Mouse (Mus musculus): ENCODE results near the gene Hap1. TPM values are rescaled to one million over a fixed set of nuclear protein-coding genes. Genes with fewer than 3 reads are reported as not detected.
A peak's percentile ranks its signal among the peaks of the same experiment; 100 is the strongest.

Hap1 gene
- polyA plus RNA-seq, 1 experiment from 2014 or later, result 6.3 TPM

- Histone ChIP-seq H3K4me3 (ENCODE audit: low read length) (no peak overlapping the region), H3K27ac (ENCODE audit: low read depth, low read length) (no peak overlapping the region), H3K4me2 (replicated peaks; ENCODE audit: low read depth, low read length) (no peak overlapping the region), H3K4me1 (ENCODE audit: control insufficient read depth, insufficient read depth, low read length) (peaks cover 25% of the 10 kb centered on the region), H3K9ac (ENCODE audit: low read depth, low read length) (no peak overlapping the region), H3K9me3 (ENCODE audit: control insufficient read depth, low read length) (no peaks in the 10 kb centered on the region), H3K36me3 (ENCODE audit: control insufficient read depth, insufficient read depth, low read length) (no peaks in the 10 kb centered on the region), H3K27me3 (ENCODE audit: control insufficient read depth, insufficient read depth, low read length) (no peaks in the 10 kb centered on the region)
- no peak for ATAC-seq (ENCODE audit: low FRiP score, low TSS enrichment)
- WGBS, result 90% methylated on average over 7 of the region's 7 CpGs
Measured at GRCm38 (mm10) chr11:100398517-100398916, 42.6 kb upstream of the Hap1 start.

- no peaks in the 10 kb centered on the region for H3K27me3 ChIP-seq (ENCODE audit: control insufficient read depth, insufficient read depth, low read length)
- peaks cover 23% of the 10 kb centered on the region for H3K4me1 ChIP-seq (ENCODE audit: control insufficient read depth, insufficient read depth, low read length)
- no peaks in the 10 kb centered on the region for H3K9me3 ChIP-seq (ENCODE audit: control insufficient read depth, low read length)
- WGBS, result under 1% methylated on average over 37 of the region's 37 CpGs
- peak; percentile 98 for ATAC-seq (ENCODE audit: low FRiP score, low TSS enrichment)
- H3K9ac ChIP-seq (ENCODE audit: low read depth, low read length), result peak within 1 kb of the TSS; percentile 77
- peak within 1 kb of the TSS; percentile 81 for H3K4me2 ChIP-seq (replicated peaks; ENCODE audit: low read depth, low read length)
- H3K36me3 ChIP-seq (ENCODE audit: control insufficient read depth, insufficient read depth, low read length), result no peaks in the 10 kb centered on the region
- H3K4me3 ChIP-seq (ENCODE audit: low read length), result peak within 1 kb of the TSS; percentile 84
- H3K27ac ChIP-seq (ENCODE audit: low read depth, low read length), result peak within 1 kb of the TSS; percentile 88
Measured at GRCm38 (mm10) chr11:100397600-100398389, 41.9 kb upstream of the Hap1 start, which contains the start of gene Jup. Jup (minus strand) TSS chr11:100397763.

- Histone ChIP-seq H3K9me3 (ENCODE audit: control insufficient read depth, low read length) (no peaks in the 10 kb centered on the region), H3K36me3 (ENCODE audit: control insufficient read depth, insufficient read depth, low read length) (no peaks in the 10 kb centered on the region), H3K9ac (ENCODE audit: low read depth, low read length) (peak overlapping the region; percentile 77), H3K4me1 (ENCODE audit: control insufficient read depth, insufficient read depth, low read length) (peaks cover 18% of the 10 kb centered on the region), H3K4me2 (replicated peaks; ENCODE audit: low read depth, low read length) (peak overlapping the region; percentile 81), H3K27me3 (ENCODE audit: control insufficient read depth, insufficient read depth, low read length) (no peaks in the 10 kb centered on the region), H3K27ac (ENCODE audit: low read depth, low read length) (peak overlapping the region; percentile 88), H3K4me3 (ENCODE audit: low read length) (peak overlapping the region; percentile 84)
- ATAC-seq (ENCODE audit: low FRiP score, low TSS enrichment), result peak; percentile 26
- 1% methylated on average over 41 of the region's 42 CpGs for WGBS
Measured at GRCm38 (mm10) chr11:100396886-100397599, 41.1 kb upstream of the Hap1 start.

- H3K9me3 ChIP-seq (ENCODE audit: control insufficient read depth, low read length), result no peaks in the 10 kb centered on the region
- peak overlapping the region; percentile 84 for H3K4me3 ChIP-seq (ENCODE audit: low read length)
- H3K36me3 ChIP-seq (ENCODE audit: control insufficient read depth, insufficient read depth, low read length), result no peaks in the 10 kb centered on the region
- H3K27ac ChIP-seq (ENCODE audit: low read depth, low read length), result peak overlapping the region; percentile 88
- H3K9ac ChIP-seq (ENCODE audit: low read depth, low read length), result peak overlapping the region; percentile 77; the same call in 1 of the 2 replicates
- 26% methylated on average over 17 of the region's 17 CpGs for WGBS
- peak overlapping the region; percentile 81 for H3K4me2 ChIP-seq (replicated peaks; ENCODE audit: low read depth, low read length)
- no peaks in the 10 kb centered on the region for H3K27me3 ChIP-seq (ENCODE audit: control insufficient read depth, insufficient read depth, low read length)
- H3K4me1 ChIP-seq (ENCODE audit: control insufficient read depth, insufficient read depth, low read length), result peaks cover 24% of the 10 kb centered on the region
- no peak for ATAC-seq (ENCODE audit: low FRiP score, low TSS enrichment)
Measured at GRCm38 (mm10) chr11:100395861-100396631, 40.1 kb upstream of the Hap1 start.

- no peaks in the 10 kb centered on the region for H3K36me3 ChIP-seq (ENCODE audit: control insufficient read depth, insufficient read depth, low read length)
- H3K27me3 ChIP-seq (ENCODE audit: control insufficient read depth, insufficient read depth, low read length), result no peaks in the 10 kb centered on the region
- H3K4me3 ChIP-seq (ENCODE audit: low read length), result peak overlapping the region; percentile 84
- H3K4me2 ChIP-seq (replicated peaks; ENCODE audit: low read depth, low read length), result peak overlapping the region; percentile 81
- H3K9me3 ChIP-seq (ENCODE audit: control insufficient read depth, low read length), result no peaks in the 10 kb centered on the region
- WGBS, result 10% methylated on average over 11 of the region's 11 CpGs
- peaks cover 32% of the 10 kb centered on the region for H3K4me1 ChIP-seq (ENCODE audit: control insufficient read depth, insufficient read depth, low read length)
- 0 out of 2 replicates have a peak, but pooled peaks have one; percentile 1 for ATAC-seq (ENCODE audit: low FRiP score, low TSS enrichment)
- no peak overlapping the region for H3K9ac ChIP-seq (ENCODE audit: low read depth, low read length)
- peak overlapping the region; percentile 88; the same call in 1 of the 2 replicates for H3K27ac ChIP-seq (ENCODE audit: low read depth, low read length)
Measured at GRCm38 (mm10) chr11:100395200-100395599, 39.3 kb upstream of the Hap1 start.

- peak overlapping the region; percentile 88; the same call in 1 of the 2 replicates for H3K27ac ChIP-seq (ENCODE audit: low read depth, low read length)
- H3K4me3 ChIP-seq (ENCODE audit: low read length), result peak overlapping the region; percentile 84
- no peaks in the 10 kb centered on the region for H3K27me3 ChIP-seq (ENCODE audit: control insufficient read depth, insufficient read depth, low read length)
- H3K9ac ChIP-seq (ENCODE audit: low read depth, low read length), result no peak overlapping the region
- WGBS, result 49% methylated on average over 5 of the region's 5 CpGs
- H3K4me2 ChIP-seq (replicated peaks; ENCODE audit: low read depth, low read length), result peak overlapping the region; percentile 81
- peaks cover 39% of the 10 kb centered on the region for H3K4me1 ChIP-seq (ENCODE audit: control insufficient read depth, insufficient read depth, low read length)
- no peak for ATAC-seq (ENCODE audit: low FRiP score, low TSS enrichment)
- no peaks in the 10 kb centered on the region for H3K9me3 ChIP-seq (ENCODE audit: control insufficient read depth, low read length)
- no peaks in the 10 kb centered on the region for H3K36me3 ChIP-seq (ENCODE audit: control insufficient read depth, insufficient read depth, low read length)
Measured at GRCm38 (mm10) chr11:100394353-100395074, 38.6 kb upstream of the Hap1 start.

GRCm38 (mm10) chr11:100393733-100394132 is 37.8 kb upstream of the Hap1 start:
- Histone ChIP-seq H3K9ac (ENCODE audit: low read depth, low read length) (no peak overlapping the region), H3K9me3 (ENCODE audit: control insufficient read depth, low read length) (no peaks in the 10 kb centered on the region), H3K4me3 (ENCODE audit: low read length) (no peak overlapping the region), H3K4me2 (replicated peaks; ENCODE audit: low read depth, low read length) (no peak overlapping the region), H3K36me3 (ENCODE audit: control insufficient read depth, insufficient read depth, low read length) (no peaks in the 10 kb centered on the region), H3K4me1 (ENCODE audit: control insufficient read depth, insufficient read depth, low read length) (peaks cover 47% of the 10 kb centered on the region), H3K27me3 (ENCODE audit: control insufficient read depth, insufficient read depth, low read length) (no peaks in the 10 kb centered on the region), H3K27ac (ENCODE audit: low read depth, low read length) (no peak overlapping the region)
- ATAC-seq (ENCODE audit: low FRiP score, low TSS enrichment), result no peak
- WGBS, result 45% methylated on average over 7 of the region's 7 CpGs

GRCm38 (mm10) chr11:100392958-100393357 is 37.0 kb upstream of the Hap1 start:
- Histone ChIP-seq H3K27ac (ENCODE audit: low read depth, low read length) (no peak overlapping the region), H3K4me3 (ENCODE audit: low read length) (no peak overlapping the region), H3K9ac (ENCODE audit: low read depth, low read length) (no peak overlapping the region), H3K4me1 (ENCODE audit: control insufficient read depth, insufficient read depth, low read length) (peaks cover 54% of the 10 kb centered on the region), H3K4me2 (replicated peaks; ENCODE audit: low read depth, low read length) (no peak overlapping the region), H3K27me3 (ENCODE audit: control insufficient read depth, insufficient read depth, low read length) (no peaks in the 10 kb centered on the region), H3K9me3 (ENCODE audit: control insufficient read depth, low read length) (no peaks in the 10 kb centered on the region), H3K36me3 (ENCODE audit: control insufficient read depth, insufficient read depth, low read length) (no peaks in the 10 kb centered on the region)
- no peak for ATAC-seq (ENCODE audit: low FRiP score, low TSS enrichment)
- WGBS, result 75% methylated on average over 5 of the region's 5 CpGs

Measured in kidney, embryonic 14.5 days (tissue).